Mouse (Mus musculus) left cerebral cortex, postnatal 36 days (tissue): ENCODE results near the gene Bcl2l13. TPM values are rescaled to one million over a fixed set of nuclear protein-coding genes. Genes with fewer than 3 reads are reported as not detected.
"Not testable (repeated sequence)": the region's sequence is repeated elsewhere in the genome, so short reads cannot be mapped to it uniquely, and the experiment has no call there.

Experiments
- DNase-seq, 2 experiments: peaks; one replicate each; pipeline ENCODE4 v3.0.0; 2021 to 2022; ENCODE audit warnings: low spot score in 2 of 2, mixed read lengths in 1 of 2
- intact Hi-C: fragments of 180-260 bp; cut with DNase I; formaldehyde crosslinking; loops from one replicate; pipeline ENCODE4 v1.15.1; 2025
- total RNA-seq, 2 experiments: library from RNA; stranded (reverse); gene quantifications; 2 replicates each; pipeline ENCODE4 v1.2.3; 2021

The Bcl2l13 gene
- total RNA-seq = 10 to 100 TPM; 45.5 to 55.5 TPM

GRCm38 (mm10) chr6:120835474-120836374 lies at the start of gene Bcl2l13:
Gene Bcl2l13 (plus strand): TSS chr6:120836212.
- intact Hi-C loops = no loop called here
- DNase-seq = peak; percentile 94 to 95

GRCm38 (mm10) chr6:120788068-120788607 lies 47.9 kb upstream of the Bcl2l13 start:
- DNase-seq = no peak
- intact Hi-C loops = no loop called here

GRCm38 (mm10) chr6:120788904-120789303 lies 47.1 kb upstream of the Bcl2l13 start:
- intact Hi-C loops = no loop called here
- DNase-seq = no peak

GRCm38 (mm10) chr6:120790153-120790552 lies 45.9 kb upstream of the Bcl2l13 start:
- no peak for DNase-seq
- intact Hi-C loops = no loop called here

GRCm38 (mm10) chr6:120790717-120791116 lies 45.3 kb upstream of the Bcl2l13 start:
- DNase-seq = no peak
- intact Hi-C loops = no loop called here

- DNase-seq = peak in 1 of 2 experiments; percentile 21
- intact Hi-C loops = no loop called here
Observed at GRCm38 (mm10) chr6:120792947-120793346, 43.1 kb upstream of the Bcl2l13 start.

GRCm38 (mm10) chr6:120795422-120796086 lies 40.5 kb upstream of the Bcl2l13 start:
- no peak for DNase-seq
- intact Hi-C loops = no loop called here

GRCm38 (mm10) chr6:120796111-120796510 lies 39.9 kb upstream of the Bcl2l13 start:
- intact Hi-C loops = no loop called here

GRCm38 (mm10) chr6:120798019-120798418 lies 38.0 kb upstream of the Bcl2l13 start:
- intact Hi-C loops = no loop called here
- peak; percentile 35 to 40 for DNase-seq

More at GRCm38 (mm10) chr6:120796111-120796510, 39.9 kb upstream of the Bcl2l13 start:
- peak; percentile 45 to 57 for DNase-seq

- no peak for DNase-seq
- intact Hi-C loops = no loop called here
Observed at GRCm38 (mm10) chr6:120798905-120799304, 37.1 kb upstream of the Bcl2l13 start.

- DNase-seq = no peak
- intact Hi-C loops = no loop called here
Observed at GRCm38 (mm10) chr6:120799581-120800041, 36.4 kb upstream of the Bcl2l13 start.

GRCm38 (mm10) chr6:120806999-120807737 lies 28.8 kb upstream of the Bcl2l13 start:
- no peak for DNase-seq
- intact Hi-C loops = no loop called here

GRCm38 (mm10) chr6:120807738-120808081 lies 28.3 kb upstream of the Bcl2l13 start:
- no peak for DNase-seq
- intact Hi-C loops = no loop called here

GRCm38 (mm10) chr6:120811999-120812398 lies 24.0 kb upstream of the Bcl2l13 start:
- intact Hi-C loops, DNase-seq: not testable (repeated sequence)

GRCm38 (mm10) chr6:120819294-120819693 lies 16.7 kb upstream of the Bcl2l13 start:
- DNase-seq = no peak
- intact Hi-C loops = no loop called here

- intact Hi-C loops = no loop called here
- DNase-seq = no peak
Observed at GRCm38 (mm10) chr6:120820144-120820543, 15.9 kb upstream of the Bcl2l13 start.

GRCm38 (mm10) chr6:120820941-120821340 lies 15.1 kb upstream of the Bcl2l13 start:
- no peak for DNase-seq
- intact Hi-C loops = no loop called here

GRCm38 (mm10) chr6:120821715-120822114 lies 14.3 kb upstream of the Bcl2l13 start:
- DNase-seq = no peak
- intact Hi-C loops = no loop called here

GRCm38 (mm10) chr6:120822307-120822928 lies 13.6 kb upstream of the Bcl2l13 start, which contains the start of gene Atp6v1e1:
Gene Atp6v1e1 (minus strand): TSS chr6:120822793.
- intact Hi-C loops = no loop called here
- DNase-seq = peak; percentile 92
